Mouse (Mus musculus) cerebellum, adult 2 months (tissue): ENCODE measurements at regions not wholly inside any gene's neighbourhood (a gene's known extent, or its start where the extent isn't known, plus 50 kb on each side); places are given as distances from the start of the nearest gene placed in this dataset.

Experiments
- DNase-seq, 2 experiments: peaks; one replicate each; pipeline ENCODE4 v3.0.0; 2021
- H3K27ac ChIP-seq: fragments of 200-500 bp; 2 replicates; pipeline ENCODE4 v1.5.1; 2012; ENCODE audit warnings: low read length, control low read depth, inconsistent platforms; ENCODE audit not compliant: insufficient read depth
- H3K27me3 ChIP-seq: fragments of 200-500 bp; 2 replicates; pipeline ENCODE4 v1.6.1; 2012; ENCODE audit warnings: inconsistent platforms, mild to moderate bottlenecking, low read length, moderate library complexity; ENCODE audit not compliant: control insufficient read depth, insufficient read depth
- H3K4me1 ChIP-seq: fragments of 200-500 bp; 2 replicates; pipeline ENCODE4 v1.6.1; 2011; ENCODE audit warnings: low read length; ENCODE audit not compliant: control insufficient read depth, insufficient read depth
- H3K4me3 ChIP-seq: fragments of 200-500 bp; replicated peaks from 2 replicates; pipeline ENCODE3; 2011; ENCODE audit warnings: mild to moderate bottlenecking, low read depth, low read length, control low read depth; ENCODE audit not compliant: insufficient read depth
- CTCF ChIP-seq: fragments of 200-500 bp; IDR thresholded peaks from 2 replicates; pipeline ENCODE4 v1.5.1; 2011; ENCODE audit warnings: low read depth, mild to moderate bottlenecking, control low read depth, low read length, moderate library complexity, borderline replicate concordance; ENCODE audit not compliant: insufficient read depth
- POLR2A ChIP-seq: fragments of 200-500 bp; IDR thresholded peaks from 2 replicates; pipeline ENCODE4 v1.6.1; 2011; ENCODE audit warnings: low read length, control low read depth, borderline replicate concordance; ENCODE audit not compliant: insufficient read depth
- WGBS: fragments of 180-500 bp; shearing (Covaris S2); methylation state at CpG from one replicate; pipeline ENCODE4 v1.1.7; 2018; 5-methylcytosine and 5-hydroxymethylcytosine counted together

DNA sequence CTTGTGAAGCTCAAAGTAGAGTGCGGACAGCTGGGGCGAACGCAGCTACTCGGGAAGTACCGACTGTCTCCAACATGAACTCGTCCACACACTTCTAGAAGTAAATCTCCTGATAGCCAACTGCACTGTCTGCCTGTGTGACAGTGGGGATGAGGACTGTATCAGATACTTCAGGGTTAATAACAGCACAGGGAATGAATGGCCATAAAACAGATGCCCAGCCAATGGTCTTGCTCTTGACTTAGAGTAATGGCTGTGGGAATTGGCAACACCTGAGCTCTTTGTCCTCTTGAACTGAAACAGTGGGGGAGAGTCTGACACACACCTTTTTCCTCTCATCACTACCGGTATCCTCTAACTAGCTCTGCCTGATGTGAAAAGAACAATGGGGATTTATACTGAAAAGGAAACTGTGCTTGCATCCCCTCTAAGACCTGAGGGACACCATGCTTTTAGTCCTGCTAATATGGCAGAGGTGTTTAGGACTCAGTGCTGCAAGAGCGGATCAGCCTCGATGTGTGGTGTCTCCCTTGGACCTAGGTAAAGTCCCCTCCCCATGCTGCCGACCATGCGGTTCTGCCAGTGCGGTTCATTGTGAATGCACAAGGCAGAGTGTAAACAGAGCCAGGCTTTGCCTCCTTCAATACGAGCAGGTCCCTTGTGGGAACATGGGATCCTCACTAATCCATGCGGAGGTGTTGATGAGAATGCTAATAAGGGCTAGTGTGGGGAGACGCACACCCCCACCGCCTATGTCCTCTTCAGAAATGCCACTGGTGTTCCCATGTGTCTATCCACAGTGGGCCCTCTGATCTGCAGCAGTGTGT lies 355.5 kb downstream of the Eipr1 start:
- Histone ChIP-seq H3K27me3 (no peaks in the 10 kb centered on the region), H3K4me3 (no peak overlapping the region), H3K27ac (no peak overlapping the region), H3K4me1 (peaks cover 4% of the 10 kb centered on the region)
- WGBS: 76% methylated on average over 16 of the region's 16 CpGs
- no peak for TF ChIP-seq POLR2A
- TF ChIP-seq CTCF: no peak
- DNase-seq: no peak

DNA sequence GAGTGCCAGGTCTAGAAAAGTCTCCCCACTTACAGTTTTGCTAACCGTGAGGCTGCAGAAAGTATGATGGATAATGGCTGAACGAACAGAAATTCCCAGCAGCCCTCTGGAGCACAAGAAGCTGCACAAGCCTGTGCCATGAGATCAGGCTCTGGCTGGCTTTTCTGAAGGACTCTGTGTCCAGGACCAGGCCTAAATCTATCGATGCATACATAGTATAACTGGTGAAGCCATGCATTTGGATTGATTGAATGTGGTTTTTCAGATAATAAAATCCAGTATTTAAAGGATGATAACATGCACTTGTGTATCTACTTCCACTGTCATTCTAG lies 356.1 kb downstream of the Eipr1 start:
- no peak overlapping the region for H3K4me3 ChIP-seq
- DNase-seq: no peak
- no peak overlapping the region for H3K27ac ChIP-seq
- 67% methylated on average over 3 of the region's 3 CpGs for WGBS
- H3K4me1 ChIP-seq: peaks cover 4% of the 10 kb centered on the region
- TF ChIP-seq CTCF (no peak), POLR2A (no peak)
- H3K27me3 ChIP-seq: no peaks in the 10 kb centered on the region

- no peak for DNase-seq
- H3K27ac ChIP-seq: no peak overlapping the region
- TF ChIP-seq CTCF (no peak), POLR2A (no peak)
- no peaks in the 10 kb centered on the region for H3K27me3 ChIP-seq
- WGBS: 56% methylated on average over 2 of the region's 2 CpGs
- H3K4me1 ChIP-seq: no peaks in the 10 kb centered on the region
- H3K4me3 ChIP-seq: no peak overlapping the region
Observed at GRCm38 (mm10) chr12:29118336-29118735, 366.7 kb downstream of the Eipr1 start.

GRCm38 (mm10) chr12:29121159-29121558 lies 369.6 kb downstream of the Eipr1 start:
- 37% methylated on average over 2 of the region's 2 CpGs for WGBS
- H3K27ac ChIP-seq: no peak overlapping the region

DNA sequence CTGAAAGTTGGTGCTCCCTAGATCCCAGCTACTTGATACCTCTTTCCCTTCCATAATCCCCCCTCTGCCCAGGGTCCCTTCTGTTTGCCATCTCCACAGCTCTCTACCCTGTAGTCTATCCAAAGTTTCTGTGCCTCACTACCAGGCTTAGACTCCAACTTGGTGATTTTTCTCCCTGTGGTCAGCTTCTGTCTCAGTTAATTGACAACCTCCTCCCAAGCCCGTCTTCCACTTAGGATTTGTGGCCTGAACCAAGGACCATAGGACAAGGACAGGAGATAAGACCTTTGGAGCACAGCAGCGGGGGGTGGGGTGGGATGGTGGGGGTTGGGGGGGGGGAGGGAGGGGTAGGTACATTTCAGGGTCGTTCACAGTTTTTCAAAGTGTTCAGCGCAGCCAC lies 371.3 kb downstream of the Eipr1 start:
- H3K27ac ChIP-seq: no peak overlapping the region
- no peaks in the 10 kb centered on the region for H3K27me3 ChIP-seq
- no peaks in the 10 kb centered on the region for H3K4me1 ChIP-seq
- no peak overlapping the region for H3K4me3 ChIP-seq
- TF ChIP-seq CTCF (no peak), POLR2A (no peak)
- WGBS: 84% methylated on average over 4 of the region's 4 CpGs
- no peak for DNase-seq

More at GRCm38 (mm10) chr12:29121159-29121558, 369.6 kb downstream of the Eipr1 start:
- H3K4me3 ChIP-seq: no peak overlapping the region
- DNase-seq: no peak
- TF ChIP-seq POLR2A (no peak), CTCF (no peak)
- H3K4me1 ChIP-seq: no peaks in the 10 kb centered on the region
- no peaks in the 10 kb centered on the region for H3K27me3 ChIP-seq

DNA sequence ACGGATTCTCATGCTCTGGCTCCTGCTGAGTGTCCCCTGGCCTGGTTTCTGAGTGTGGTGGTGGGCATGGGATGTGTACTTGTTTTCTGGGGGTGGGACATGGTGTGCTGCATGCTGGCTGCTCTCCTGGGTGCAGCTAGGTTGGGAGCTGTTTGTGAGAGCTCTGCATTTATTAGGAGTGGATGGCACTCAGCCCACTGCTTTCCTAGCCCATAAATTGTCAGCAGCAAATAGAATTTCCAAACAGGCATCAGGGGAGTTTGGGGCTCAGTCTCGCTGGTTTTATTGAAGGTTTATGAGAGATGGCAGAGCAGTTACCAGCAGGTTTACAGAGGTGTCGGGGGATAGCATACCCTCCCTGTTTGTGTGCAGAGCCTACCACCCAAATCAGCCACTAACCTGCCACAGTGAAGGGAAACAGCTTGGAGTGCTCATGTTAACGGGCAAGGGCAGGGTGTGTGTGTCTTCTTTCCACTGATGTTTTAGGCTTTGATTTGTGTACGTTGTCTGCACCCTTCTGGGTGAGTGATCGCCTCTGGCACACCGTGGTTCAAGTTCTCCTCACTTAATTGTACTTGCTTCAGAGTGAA lies 372.6 kb downstream of the Eipr1 start:
- Histone ChIP-seq H3K4me1 (no peaks in the 10 kb centered on the region), H3K4me3 (no peak overlapping the region), H3K27me3 (no peaks in the 10 kb centered on the region), H3K27ac (no peak overlapping the region)
- DNase-seq: no peak
- TF ChIP-seq POLR2A (no peak), CTCF (no peak)
- WGBS: 66% methylated on average over 7 of the region's 7 CpGs

- TF ChIP-seq POLR2A: no peak
- TF ChIP-seq CTCF: peak; percentile 23; the same call in 1 of the 2 replicates
- H3K27ac ChIP-seq: no peak overlapping the region
- no peaks in the 10 kb centered on the region for H3K27me3 ChIP-seq
- H3K4me1 ChIP-seq: peaks cover 4% of the 10 kb centered on the region; the same call in 1 of the 2 replicates
- H3K4me3 ChIP-seq: no peak overlapping the region
- DNase-seq: no peak
- 66% methylated on average over 10 of the region's 10 CpGs for WGBS
Observed at GRCm38 (mm10) chr12:29128844-29129243, 377.2 kb downstream of the Eipr1 start.

- Histone ChIP-seq H3K4me1 (peaks cover 4% of the 10 kb centered on the region; the same call in 1 of the 2 replicates), H3K4me3 (no peak overlapping the region), H3K27ac (no peak overlapping the region), H3K27me3 (no peaks in the 10 kb centered on the region)
- no peak for DNase-seq
- TF ChIP-seq CTCF: no peak
- TF ChIP-seq POLR2A: no peak
- 65% methylated on average over 4 of the region's 4 CpGs for WGBS
Observed at GRCm38 (mm10) chr12:29129331-29129730, 377.7 kb downstream of the Eipr1 start.
